Mouse (Mus musculus) liver, embryonic 14.5 days (tissue): ENCODE data around the gene Washc3.

Experiments
- CTCF ChIP-seq: IDR thresholded peaks from 2 replicates; pipeline ENCODE4 v1.5.1; 2016; ENCODE audit warnings: antibody characterized with exemption, low read depth, control low read depth
- EP300 ChIP-seq: IDR thresholded peaks from 2 replicates; pipeline ENCODE4 v1.6.1; 2016; ENCODE audit warnings: antibody characterized with exemption, low read depth

GRCm38 (mm10) chr10:88287261-88287660 is 86.4 kb downstream of the Washc3 start:
- TF ChIP-seq CTCF = no peak
- no peak for TF ChIP-seq EP300
